Comparison of ENCODE assay signal across 9 mouse cellular contexts in the genomic region with DNA sequence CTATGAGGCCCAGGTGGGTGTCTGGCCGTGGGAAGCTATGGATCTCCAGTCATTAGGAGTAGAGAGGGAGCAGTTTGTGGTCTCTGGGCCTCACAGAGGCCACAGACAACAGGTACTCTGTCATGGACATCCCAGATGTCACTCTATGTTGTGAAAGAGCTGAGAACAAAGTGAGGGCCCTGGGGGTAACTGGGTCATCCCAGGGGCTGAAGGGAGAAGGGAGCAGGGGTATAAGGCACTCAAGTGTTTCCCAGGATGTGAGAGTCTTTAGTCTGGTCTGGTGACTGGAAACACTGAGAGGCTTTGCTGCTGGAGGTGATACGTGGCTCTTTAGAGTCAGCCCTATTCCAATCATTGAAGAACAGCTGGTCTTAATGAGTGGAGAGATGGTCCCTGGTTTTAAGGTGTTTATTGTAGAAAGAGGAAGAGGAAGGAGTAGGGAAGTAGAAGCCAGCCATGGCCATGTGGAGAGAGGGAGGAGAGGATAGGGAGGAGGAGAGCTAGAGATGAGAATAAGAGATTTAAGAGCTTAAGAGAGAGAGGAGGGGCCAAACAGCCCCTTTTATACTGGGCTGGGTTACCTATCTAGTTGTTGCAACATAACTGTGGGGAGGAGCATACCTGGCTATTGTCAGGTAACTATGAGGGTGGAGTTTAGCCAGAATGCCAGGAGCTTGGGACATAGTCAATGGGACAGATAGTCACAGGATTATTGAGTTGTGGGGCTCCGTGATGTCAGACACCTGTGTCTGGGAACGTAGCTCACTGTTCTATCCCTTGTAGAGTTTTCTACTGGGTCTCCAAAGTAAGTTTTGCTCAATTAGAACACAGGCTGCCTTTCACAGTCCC. TPM values are rescaled to one million over a fixed set of nuclear protein-coding genes. Genes with fewer than 3 reads are reported as not detected.
DNase-seq lines count a peak whose midpoint lies in the region; ATAC-seq and TF ChIP-seq lines count a peak whose summit lies in the region.
"Not testable (repeated sequence)": the region's sequence is repeated elsewhere in the genome, so short reads cannot be mapped to it uniquely, and the experiment has no call there.
"Had no signal": no experiment of that assay in that cellular context is flagged by ENCODE, and none has a peak within 500 bp of the region (broad histone marks: within the 10 kb centered on the region; RNA-seq: fewer than 3 reads in every experiment).

No protein-coding gene starts in this region.

- TF ChIP-seq EP300 in liver, embryonic 14.5 days (IDR thresholded peaks at IDR 0.05; ENCODE audit: low read depth) = not testable (repeated sequence)

- H3K27me3 ChIP-seq in kidney, embryonic 14.5 days (ENCODE audit: control insufficient read depth, insufficient read depth, low read length); liver, embryonic 14.5 days (ENCODE audit: control insufficient read depth, insufficient read depth, low read length); thymus, adult 2 months (ENCODE audit: control insufficient read depth, insufficient read depth, low read length): not testable (repeated sequence)

- not testable (repeated sequence) for H3K36me3 ChIP-seq in kidney, embryonic 14.5 days (ENCODE audit: control insufficient read depth, insufficient read depth, low read length); liver, embryonic 14.5 days (replicated peaks; ENCODE audit: control insufficient read depth, insufficient read depth, low read depth); thymus, adult 2 months (ENCODE audit: control insufficient read depth, insufficient read depth, low read length)

- WGBS in kidney, embryonic 14.5 days = 65% methylated on average over 3 of the region's 4 CpGs
- 42% methylated on average over 3 of the region's 4 CpGs for WGBS in liver, embryonic 14.5 days (ENCODE audit: insufficient replicate concordance)
- WGBS in thymus, adult 2 months = 60% methylated on average over 4 of the region's 4 CpGs

- peak; percentile 64; the same call in 1 of the 2 replicates for ATAC-seq in kidney, embryonic 14.5 days (ENCODE audit: low FRiP score, low TSS enrichment)
- ATAC-seq in liver, embryonic 14.5 days (ENCODE audit: insufficient read depth) = peak; percentile 43; the same call in 1 of the 2 replicates
- ATAC-seq in monocyte, adult 5-6 weeks (replicated peaks; ENCODE audit: insufficient number of reproducible peaks, low FRiP score, low TSS enrichment, poor library complexity, severe bottlenecking) = 0 out of 2 replicates have a peak, but pooled peaks have one; percentile 50

- not testable (repeated sequence) for H3K27ac ChIP-seq in kidney, embryonic 14.5 days (ENCODE audit: low read depth, low read length); liver, embryonic 14.5 days; thymus, adult 2 months (ENCODE audit: control insufficient read depth, insufficient read depth, low read length)

- not testable (repeated sequence) for H3K4me3 ChIP-seq in kidney, embryonic 14.5 days (ENCODE audit: low read length); liver, embryonic 14.5 days (ENCODE audit: insufficient read depth in 1 of 2, low read depth in 2 of 2, low read length in 2 of 2); thymus, adult 2 months (ENCODE audit: control insufficient read depth, insufficient read depth, low read length)

- H3K9ac ChIP-seq in kidney, embryonic 14.5 days (ENCODE audit: low read depth, low read length); liver, embryonic 14.5 days (replicated peaks): not testable (repeated sequence)

- peak; percentile 4 for DNase-seq in CD4-positive helper T cell, adult 2 months (ENCODE audit: low read depth, low spot score)
- peak; percentile 0 for DNase-seq in brain, embryonic 14.5 days (ENCODE audit: low read depth)
- peak; percentile 34 for DNase-seq in gastrocnemius, adult 18-20 months (ENCODE audit: low spot score)
- DNase-seq in heart, postnatal 4 days = peak; percentile 27
- not testable (repeated sequence) for DNase-seq in liver, embryonic 14.5 days (ENCODE audit: low read depth in 3 of 3, low spot score in 3 of 3)
- peak; percentile 13 for DNase-seq in thymus, adult 2 months

- H3K9me3 ChIP-seq in kidney, embryonic 14.5 days (ENCODE audit: control insufficient read depth, low read length); liver, embryonic 14.5 days (ENCODE audit: control insufficient read depth, low read length): not testable (repeated sequence)

- H3K4me2 ChIP-seq in kidney, embryonic 14.5 days (replicated peaks; ENCODE audit: low read depth, low read length); liver, embryonic 14.5 days (ENCODE audit: low read depth): not testable (repeated sequence)

- not testable (repeated sequence) for TF ChIP-seq POLR2A in brain, embryonic 14.5 days (IDR thresholded peaks at IDR 0.05; ENCODE audit: borderline replicate concordance, extremely low read depth, insufficient read depth, insufficient read length, poor library complexity, severe bottlenecking); thymus, adult 2 months (IDR thresholded peaks at IDR 0.05; ENCODE audit: control insufficient read depth, extremely low read depth, insufficient read depth, low read length, poor library complexity)

- not testable (repeated sequence) for H3K4me1 ChIP-seq in kidney, embryonic 14.5 days (ENCODE audit: control insufficient read depth, insufficient read depth, low read length); liver, embryonic 14.5 days (replicated peaks; ENCODE audit: control insufficient read depth in 2 of 2, insufficient read depth in 2 of 2, low read length in 1 of 2); thymus, adult 2 months (replicated peaks; ENCODE audit: control insufficient read depth, insufficient read depth, low read length)

- not testable (repeated sequence) for TF ChIP-seq CTCF in brain, embryonic 14.5 days (IDR thresholded peaks at IDR 0.05; ENCODE audit: borderline replicate concordance, extremely low read depth, insufficient read depth, insufficient read length); liver, embryonic 14.5 days (IDR thresholded peaks at IDR 0.05; ENCODE audit: low read depth); thymus, adult 2 months (IDR thresholded peaks at IDR 0.05; ENCODE audit: borderline replicate concordance, control insufficient read depth, extremely low read depth, insufficient read depth, low read length, poor library complexity)

RNA-seq across cellular contexts. Expression of gene Zfp600, which starts 17.0 kb away (rescaled TPM):
- not detected in 2 replicates for polyA plus RNA-seq in brain, embryonic 14.5 days (2012; rRNA removed)
- total RNA-seq in gastrocnemius, adult 18-20 months (2021) = not detected
- under 1 TPM in 1 of 2 experiments, not detected in 1; 0.79 TPM for total RNA-seq in heart, postnatal 4 days (2021)
- not detected in 2 replicates for polyA plus RNA-seq in kidney, embryonic 14.5 days (2014; fragmentation: Nextera tagmentation; extraction: Ambion mirVana)
- not detected in 2 replicates for polyA plus RNA-seq in liver, embryonic 14.5 days (2012; rRNA removed)
- not detected in 2 replicates for polyA plus RNA-seq in liver, embryonic 14.5 days (2014; fragmentation: Nextera tagmentation; extraction: Ambion mirVana)
- not detected in 3 replicates for total RNA-seq in monocyte, adult 5-6 weeks (2017)
- not detected in 2 replicates for polyA plus RNA-seq in thymus, adult 2 months (2012; rRNA removed)
- total RNA-seq: layer of hippocampus, adult 2 months had no signal
